Mouse (Mus musculus) ovary, adult 2 months (tissue): Measurements from ENCODE around the gene E130218I03Rik. TPM values are rescaled to one million over a fixed set of nuclear protein-coding genes. Genes with fewer than 3 reads are reported as not detected.

Experiments used
- polyA plus RNA-seq: library from polyadenylated mRNA; depleted of rRNA; stranded (reverse); fragments of >200 nt; gene quantifications from 2 replicates; pipeline ENCODE4 v1.2.3, GENCODE M21; 2012; rRNA removed

E130218I03Rik gene
- 0.16 and 0.17 TPM in 2 replicates for polyA plus RNA-seq

GRCm38 (mm10) chr4:134243516-134244250 lies at the start of gene E130218I03Rik:
Gene E130218I03Rik (plus strand): TSS chr4:134243662.

GRCm38 (mm10) chr4:134202904-134203303 lies 40.6 kb upstream of the E130218I03Rik start, which contains the start of gene Gm7534:
Gene Gm7534 (minus strand): TSS chr4:134203004.

GRCm38 (mm10) chr4:134227194-134227593 lies 16.3 kb upstream of the E130218I03Rik start, which contains the start of gene Catsper4:
Gene Catsper4 (minus strand): TSS chr4:134227383.

GRCm38 (mm10) chr4:134238279-134238651 lies 5.2 kb upstream of the E130218I03Rik start, which contains the start of gene Cnksr1:
Gene Cnksr1 (minus strand): TSS chr4:134238399.

GRCm38 (mm10) chr4:134245148-134245843 lies 1.8 kb downstream of the E130218I03Rik start, which contains the start of gene Zfp593:
Gene Zfp593 (minus strand): TSS chr4:134245592.

GRCm38 (mm10) chr4:134246719-134247258 lies 3.3 kb downstream of the E130218I03Rik start, which contains the start of gene Gm30191:
Gene Gm30191 (plus strand): TSS chr4:134246935.

GRCm38 (mm10) chr4:134253722-134254324 lies 10.4 kb downstream of the E130218I03Rik start, which contains the start of gene Grrp1:
Gene Grrp1 (minus strand): TSS chr4:134254106.

GRCm38 (mm10) chr4:134287575-134288025 lies 44.1 kb downstream of the E130218I03Rik start, which contains the start of gene Pdik1l:
Gene Pdik1l (minus strand): TSS chr4:134287895.

Other genes with a start within 250 kb of the E130218I03Rik start
- gene Dhdds, start 242.7 kb upstream of the E130218I03Rik start, polyA plus RNA-seq: 28.6 and 40.7 TPM in 2 replicates
- gene Lin28a, start 224.8 kb upstream of the E130218I03Rik start, polyA plus RNA-seq: 0.20 and 0.34 TPM in 2 replicates
- 0.34 and 0.41 TPM in 2 replicates for gene Zfp683, start 189.8 kb upstream of the E130218I03Rik start, polyA plus RNA-seq
- gene Crybg2, start 182.8 kb upstream of the E130218I03Rik start, polyA plus RNA-seq: 3.2 and 3.6 TPM in 2 replicates
- 11.7 and 21.3 TPM in 2 replicates for gene Cd52, start 148.6 kb upstream of the E130218I03Rik start, polyA plus RNA-seq
- 37.7 and 40.6 TPM in 2 replicates for gene Ubxn11, start 141.1 kb upstream of the E130218I03Rik start, polyA plus RNA-seq
- gene Sh3bgrl3, start 114.9 kb upstream of the E130218I03Rik start, polyA plus RNA-seq: 482 and 666 TPM in 2 replicates
- gene Cep85, start 56.5 kb upstream of the E130218I03Rik start, polyA plus RNA-seq: 34.2 and 37.7 TPM in 2 replicates
- not detected in 2 replicates for gene Gm7534, start 40.7 kb upstream of the E130218I03Rik start, polyA plus RNA-seq
- 0.25 TPM in 1 of 2 replicates, not detected in the other for gene Catsper4, start 16.3 kb upstream of the E130218I03Rik start, polyA plus RNA-seq
- 5.2 and 6.8 TPM in 2 replicates for gene Cnksr1, start 5.3 kb upstream of the E130218I03Rik start, polyA plus RNA-seq
- 13.4 and 15.5 TPM in 2 replicates for gene Zfp593, start 1.9 kb downstream of the E130218I03Rik start, polyA plus RNA-seq
- gene Gm30191, start 3.3 kb downstream of the E130218I03Rik start, polyA plus RNA-seq: 0.44 TPM in 1 of 2 replicates, not detected in the other
- gene Grrp1, start 10.4 kb downstream of the E130218I03Rik start, polyA plus RNA-seq: 56.5 and 60.9 TPM in 2 replicates
- 2.3 and 3.9 TPM in 2 replicates for gene Pdik1l, start 44.2 kb downstream of the E130218I03Rik start, polyA plus RNA-seq
- gene Trim63, start 71.5 kb downstream of the E130218I03Rik start, polyA plus RNA-seq: 0.36 and 1.1 TPM in 2 replicates
- gene Slc30a2, start 99.5 kb downstream of the E130218I03Rik start, polyA plus RNA-seq: 10.6 and 10.8 TPM in 2 replicates
- gene Extl1, start 140.2 kb downstream of the E130218I03Rik start, polyA plus RNA-seq: 1.1 and 1.8 TPM in 2 replicates
- gene Pafah2, start 152.7 kb downstream of the E130218I03Rik start, polyA plus RNA-seq: 14.3 and 20.1 TPM in 2 replicates
- gene Stmn1, start 224.7 kb downstream of the E130218I03Rik start, polyA plus RNA-seq: 5.9 and 8.4 TPM in 2 replicates